Mouse (Mus musculus) lung, adult 2 months (tissue): ENCODE data around the gene Ccdc6. TPM values are rescaled to one million over a fixed set of nuclear protein-coding genes. Genes with fewer than 3 reads are reported as not detected.
A peak's percentile ranks its signal among the peaks of the same experiment; 100 is the strongest.
"Not testable (repeated sequence)": the region's sequence is repeated elsewhere in the genome, so short reads cannot be mapped to it uniquely, and the experiment has no call there.

Source experiments
- DNase-seq: peaks from one replicate; pipeline ENCODE4 v3.0.0; 2022
- H3K4me1 ChIP-seq: fragments of 200-500 bp; 2 replicates; pipeline ENCODE4 v1.6.1; 2011; ENCODE audit warnings: low read length; ENCODE audit not compliant: control insufficient read depth, insufficient read depth
- H3K4me3 ChIP-seq: fragments of 200-500 bp; replicated peaks from 2 replicates; pipeline ENCODE3; 2011; ENCODE audit warnings: low read depth, mild to moderate bottlenecking, control low read depth, low read length; ENCODE audit errors: extremely low read depth
- CTCF ChIP-seq: fragments of 200-500 bp; IDR thresholded peaks from 2 replicates; pipeline ENCODE4 v1.5.1; 2011; ENCODE audit warnings: mild to moderate bottlenecking, low read length, control low read depth; ENCODE audit not compliant: insufficient read depth
- POLR2A ChIP-seq: fragments of 200-500 bp; IDR thresholded peaks from 2 replicates; pipeline ENCODE4 v1.6.1; 2011; ENCODE audit warnings: low read depth, mild to moderate bottlenecking, control low read depth, low read length, borderline replicate concordance; ENCODE audit errors: extremely low read depth
- WGBS: fragments of 180-500 bp; shearing (Covaris S2); methylation state at CpG from one replicate; pipeline ENCODE4 v1.1.7; 2018; 5-methylcytosine and 5-hydroxymethylcytosine counted together
- polyA plus RNA-seq: library from polyadenylated mRNA; depleted of rRNA; stranded (reverse); fragments of >200 nt; gene quantifications from 2 replicates; pipeline ENCODE4 v1.2.3, GENCODE M21; 2012

Ccdc6 gene
- polyA plus RNA-seq, 1 experiment: 22.2 TPM

- DNase-seq: no peak
- 48% methylated on average over 7 of the region's 7 CpGs for WGBS
- H3K4me3 ChIP-seq: no peak overlapping the region
- H3K4me1 ChIP-seq: peaks cover 18% of the 10 kb centered on the region
- peak; percentile 71 for TF ChIP-seq CTCF
- no peak for TF ChIP-seq POLR2A
Observed at GRCm38 (mm10) chr10:70195786-70196185, 98.9 kb downstream of the Ccdc6 start.

GRCm38 (mm10) chr10:70196666-70197065 is 99.7 kb downstream of the Ccdc6 start:
- no peak for DNase-seq
- WGBS: 71% methylated on average over 6 of the region's 6 CpGs

DNA sequence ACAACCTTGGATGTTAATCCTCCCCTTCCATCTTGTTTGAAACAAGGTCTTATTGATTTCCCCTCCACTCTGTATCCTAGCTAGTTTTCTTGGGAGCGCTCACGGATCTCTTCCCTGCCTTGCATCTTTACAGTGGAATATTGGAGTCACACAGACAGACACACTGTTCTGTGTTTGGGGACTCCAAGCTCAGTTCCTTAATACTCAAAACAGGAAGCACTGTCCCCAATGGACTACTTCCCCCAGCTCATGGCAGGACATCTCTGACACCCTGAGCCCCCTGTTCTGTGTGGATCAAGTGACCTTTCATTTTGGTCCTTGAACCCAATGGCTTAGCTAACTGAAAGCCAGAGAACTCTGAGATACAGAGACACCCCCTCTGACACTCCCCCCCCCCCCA is 100.7 kb downstream of the Ccdc6 start:
- no peak overlapping the region for H3K4me3 ChIP-seq
- no peak for DNase-seq
- WGBS: 58% methylated on average over 2 of the region's 2 CpGs
- TF ChIP-seq POLR2A (no peak), CTCF (no peak)
- peaks cover 18% of the 10 kb centered on the region for H3K4me1 ChIP-seq

More at GRCm38 (mm10) chr10:70196666-70197065, 99.7 kb downstream of the Ccdc6 start:
- no peak overlapping the region for H3K4me3 ChIP-seq
- no peak for TF ChIP-seq POLR2A
- no peak for TF ChIP-seq CTCF
- H3K4me1 ChIP-seq: peaks cover 18% of the 10 kb centered on the region

DNA sequence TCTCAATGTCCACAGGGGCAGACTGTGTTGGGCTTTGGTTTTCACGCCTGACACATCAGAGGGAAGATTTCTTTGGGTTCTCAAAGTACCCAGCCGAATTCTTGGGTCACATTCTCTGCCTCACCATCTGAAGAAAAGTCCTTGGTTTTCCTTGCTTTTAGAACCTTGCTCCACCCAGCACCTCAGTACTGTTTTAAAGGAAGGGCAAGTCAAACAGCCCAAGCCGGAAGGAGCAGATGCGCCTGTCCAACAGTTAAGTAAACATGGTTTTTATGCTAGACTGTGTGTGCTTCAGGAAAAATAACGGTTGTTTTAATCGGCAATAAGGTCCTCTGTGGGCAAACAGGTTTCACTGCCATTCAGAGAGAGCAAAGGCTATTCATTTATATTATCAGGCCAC is 101.1 kb downstream of the Ccdc6 start:
- 39% methylated on average over 6 of the region's 6 CpGs for WGBS
- DNase-seq: no peak
- Histone ChIP-seq H3K4me3 (no peak overlapping the region), H3K4me1 (peaks cover 18% of the 10 kb centered on the region)
- TF ChIP-seq POLR2A: no peak
- TF ChIP-seq CTCF: no peak

DNA sequence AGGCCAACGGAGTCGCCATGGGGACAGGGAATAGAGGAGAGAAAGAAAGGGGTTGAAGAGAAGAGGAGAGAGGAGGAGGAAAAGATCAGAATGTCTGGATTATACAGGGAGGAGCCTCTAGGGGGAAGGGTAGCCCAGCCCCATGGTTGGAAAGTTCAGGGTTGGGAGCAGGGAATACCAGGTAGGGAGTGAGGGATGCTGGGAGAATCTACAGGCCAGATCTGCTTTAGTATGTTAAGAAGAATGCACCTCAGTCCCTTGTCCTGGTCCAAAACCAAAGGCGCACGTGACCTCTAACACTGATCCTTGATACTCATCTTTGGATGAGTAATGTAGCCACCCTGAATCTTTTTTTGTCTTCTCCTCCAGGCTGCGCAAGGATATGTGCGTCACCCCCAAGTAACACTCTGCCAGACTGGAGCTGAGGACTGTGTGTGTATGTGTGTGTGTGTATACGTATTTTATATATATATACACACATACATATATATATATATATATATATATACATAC is 102.1 kb downstream of the Ccdc6 start:
- H3K4me3 ChIP-seq: no peak overlapping the region
- no peak for DNase-seq
- TF ChIP-seq CTCF (no peak), POLR2A (no peak)
- WGBS: 83% methylated on average over 7 of the region's 7 CpGs
- H3K4me1 ChIP-seq: peaks cover 18% of the 10 kb centered on the region

GRCm38 (mm10) chr10:70199466-70200210 is 102.7 kb downstream of the Ccdc6 start:
- H3K4me3 ChIP-seq: no peak overlapping the region
- WGBS: 75% methylated on average over 6 of the region's 6 CpGs
- DNase-seq: no peak
- TF ChIP-seq POLR2A (no peak), CTCF (no peak)
- peaks cover 18% of the 10 kb centered on the region for H3K4me1 ChIP-seq

GRCm38 (mm10) chr10:70200889-70201500 is 104.1 kb downstream of the Ccdc6 start:
- H3K4me3 ChIP-seq: no peak overlapping the region
- no peak for DNase-seq
- TF ChIP-seq POLR2A (no peak), CTCF (no peak)
- peaks cover 20% of the 10 kb centered on the region for H3K4me1 ChIP-seq
- WGBS: 52% methylated on average over 12 of the region's 12 CpGs

DNA sequence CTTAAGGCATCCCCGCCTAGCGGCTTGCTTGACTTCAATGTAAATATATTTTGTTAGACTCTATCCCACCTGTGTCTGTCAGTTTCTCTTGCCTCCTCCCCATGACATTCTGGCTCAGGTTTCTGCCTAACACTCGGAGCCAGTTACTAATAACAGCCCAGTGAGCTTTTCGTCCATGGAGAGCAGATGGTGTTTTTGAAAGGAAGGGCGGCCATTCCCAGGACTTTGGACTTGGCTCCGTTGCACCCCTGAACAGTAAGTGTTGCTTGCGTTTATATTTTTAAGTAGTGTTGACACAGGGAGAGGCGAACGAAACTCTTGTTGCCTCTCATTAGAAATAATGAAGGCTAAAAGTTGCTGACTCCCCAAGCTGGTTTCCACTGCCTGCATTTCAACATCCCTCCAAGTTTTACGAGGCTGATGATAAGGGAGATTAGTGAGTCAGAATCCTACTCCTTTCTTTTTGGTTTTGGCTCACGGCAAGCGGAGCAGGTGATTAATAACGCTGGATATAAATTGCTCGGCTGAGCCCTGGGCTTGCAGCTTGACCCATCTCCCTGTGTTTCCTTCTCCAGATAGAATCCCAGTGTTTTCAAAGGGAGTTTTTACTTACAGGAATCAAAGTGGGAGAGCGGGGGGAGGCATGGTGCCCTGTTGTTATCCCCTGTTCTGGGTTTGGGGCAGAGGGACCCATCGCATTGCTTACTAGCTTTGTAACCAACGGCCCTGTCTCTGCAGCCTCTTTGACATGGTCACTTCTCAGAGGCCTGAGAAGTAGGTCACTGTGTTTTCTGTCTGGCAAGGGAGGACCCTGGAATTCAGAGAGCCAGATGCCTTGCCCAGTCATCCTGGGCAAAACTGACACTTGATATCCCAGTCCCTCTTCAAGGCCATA is 107.8 kb downstream of the Ccdc6 start, which contains the start of gene Mrln:
Mrln (plus strand) TSS at position 160 of the 895 bp plus-strand sequence.
- 40% methylated on average over 17 of the region's 17 CpGs for WGBS
- H3K4me3 ChIP-seq: no peak within 1 kb of the TSS
- H3K4me1 ChIP-seq: peaks cover 4% of the 10 kb centered on the region
- DNase-seq: no peak
- TF ChIP-seq CTCF: no peak
- no peak for TF ChIP-seq POLR2A

GRCm38 (mm10) chr10:70211281-70211680 is 114.4 kb downstream of the Ccdc6 start:
- Histone ChIP-seq H3K4me1 (no peaks in the 10 kb centered on the region), H3K4me3 (no peak overlapping the region)
- WGBS: 86% methylated on average over 9 of the region's 9 CpGs
- no peak for DNase-seq
- no peak for TF ChIP-seq CTCF
- TF ChIP-seq POLR2A: no peak

- TF ChIP-seq CTCF (no peak), POLR2A (no peak)
- WGBS: 76% methylated on average over 5 of the region's 5 CpGs
- Histone ChIP-seq H3K4me3 (no peak overlapping the region), H3K4me1 (peaks cover 4% of the 10 kb centered on the region)
- no peak for DNase-seq
Observed at GRCm38 (mm10) chr10:70220971-70221370, 124.0 kb downstream of the Ccdc6 start.

GRCm38 (mm10) chr10:70222231-70222630 is 125.3 kb downstream of the Ccdc6 start:
- 91% methylated on average over 8 of the region's 8 CpGs for WGBS
- not testable (repeated sequence) for DNase-seq, H3K4me3 ChIP-seq, H3K4me1 ChIP-seq
